ENCODE assay signal across 19 mouse cellular contexts in the genomic region with DNA sequence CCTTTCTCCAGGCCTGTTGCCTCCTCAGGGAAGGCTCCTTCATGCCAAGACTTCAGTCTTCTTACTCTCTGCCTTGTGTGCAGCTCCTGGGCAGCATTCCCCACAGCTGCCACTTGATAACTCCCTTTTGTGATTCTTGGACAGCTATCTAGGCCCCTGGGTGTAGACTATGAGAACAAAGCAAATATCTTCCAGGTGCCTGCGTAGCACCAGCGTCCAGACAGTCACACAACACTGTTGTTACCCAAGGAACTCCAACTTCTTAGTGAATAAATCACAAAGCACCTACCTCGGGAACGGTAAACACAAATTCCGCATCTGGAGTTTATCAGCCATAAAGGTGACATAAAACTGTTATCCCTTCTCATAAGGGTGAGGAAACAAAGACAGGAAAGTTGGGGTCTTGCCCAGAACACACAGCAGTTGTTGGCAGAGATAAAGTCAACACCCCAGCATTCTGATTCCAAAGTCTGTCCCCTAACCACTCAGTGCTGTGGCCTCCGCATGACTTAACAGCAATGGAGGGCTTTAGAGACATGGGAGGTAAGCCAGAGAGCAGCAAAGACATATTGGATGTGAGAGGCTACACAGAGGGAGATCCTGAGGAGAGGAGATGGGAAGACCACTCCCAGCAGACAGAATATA. TPM values are rescaled to one million over a fixed set of nuclear protein-coding genes. Genes with fewer than 3 reads are reported as not detected.
A peak's percentile ranks its signal among the peaks of the same experiment; 100 is the strongest.
DNase-seq lines count a peak whose midpoint lies in the region; ATAC-seq and TF ChIP-seq lines count a peak whose summit lies in the region.
"Had no signal": no experiment of that assay in that cellular context is flagged by ENCODE, and none has a peak within 500 bp of the region (broad histone marks: within the 10 kb centered on the region; RNA-seq: fewer than 3 reads in every experiment).

No protein-coding gene starts in this region.

- H3K4me1 ChIP-seq in forebrain, embryonic 16.5 days (replicated peaks; ENCODE audit: control insufficient read depth, insufficient read depth, low read length) = no peaks in the 10 kb centered on the region
- no peaks in the 10 kb centered on the region for H3K4me1 ChIP-seq in forebrain, postnatal 0 days (ENCODE audit: insufficient read depth)
- peaks cover 12% of the 10 kb centered on the region for H3K4me1 ChIP-seq in liver, adult 2 months (ENCODE audit: control insufficient read depth, insufficient read depth, low read length)
- no peaks in the 10 kb centered on the region for H3K4me1 ChIP-seq in liver, embryonic 12.5 days
- peaks cover 19% of the 10 kb centered on the region for H3K4me1 ChIP-seq in limb, embryonic 13.5 days
- no peaks in the 10 kb centered on the region for H3K4me1 ChIP-seq in lung, postnatal 0 days (ENCODE audit: insufficient read depth, low read depth, low read length)
- H3K4me1 ChIP-seq: heart, embryonic 15.5 days; hindbrain, embryonic 15.5 days; midbrain, embryonic 12.5 days had no signal

- TF ChIP-seq CTCF in forebrain, postnatal 0 days (IDR thresholded peaks at IDR 0.05; ENCODE audit: low read depth) = no peak
- TF ChIP-seq CTCF in liver, adult 2 months (IDR thresholded peaks at IDR 0.05; ENCODE audit: low read depth, low read length) = no peak
- TF ChIP-seq CTCF in lung, postnatal 0 days (IDR thresholded peaks at IDR 0.05) = no peak

- peaks cover 3% of the 10 kb centered on the region; the same call in 1 of the 2 replicates for H3K79me2 ChIP-seq in liver, adult 2 months (ENCODE audit: control insufficient read depth, insufficient read depth, low read length)

- H3K9me3 ChIP-seq in forebrain, embryonic 16.5 days (ENCODE audit: control insufficient read depth, low read length) = no peaks in the 10 kb centered on the region
- H3K9me3 ChIP-seq in forebrain, postnatal 0 days (ENCODE audit: low read length) = no peaks in the 10 kb centered on the region
- no peaks in the 10 kb centered on the region for H3K9me3 ChIP-seq in liver, embryonic 12.5 days (replicated peaks)
- no peaks in the 10 kb centered on the region for H3K9me3 ChIP-seq in limb, embryonic 13.5 days
- H3K9me3 ChIP-seq in lung, postnatal 0 days (ENCODE audit: low read length) = no peaks in the 10 kb centered on the region
- H3K9me3 ChIP-seq: forebrain, embryonic 10.5 days; heart, embryonic 15.5 days; hindbrain, embryonic 15.5 days; midbrain, embryonic 12.5 days had no signal

- DNase-seq in forebrain, postnatal 0 days = no peak
- DNase-seq in liver, adult 2 months (ENCODE audit: extremely low read depth, low read depth, low spot score) = peak; percentile 84
- DNase-seq in lung, postnatal 0 days (ENCODE audit: low spot score) = no peak
- DNase-seq in gastrocnemius, postnatal 14 days = no peak
- DNase-seq: adrenal gland, adult 8-10 months; B cell, adult 2 months; cerebellum, adult 9-11 months; layer of hippocampus, adult 9-11 months; liver; right cerebral cortex, postnatal 25 days; thymus, postnatal 25 days had no signal

- H3K4me2 ChIP-seq in forebrain, embryonic 16.5 days (ENCODE audit: low read length) = no peak overlapping the region
- H3K4me2 ChIP-seq in forebrain, postnatal 0 days (ENCODE audit: low read depth) = no peak overlapping the region
- H3K4me2 ChIP-seq in liver, embryonic 12.5 days = no peak overlapping the region
- 0 out of 2 replicates have a peak overlapping the region, but pooled peaks have one; percentile 4 for H3K4me2 ChIP-seq in limb, embryonic 13.5 days (replicated peaks)
- H3K4me2 ChIP-seq in lung, postnatal 0 days (replicated peaks; ENCODE audit: low read depth, low read length) = no peak overlapping the region
- H3K4me2 ChIP-seq: heart, embryonic 15.5 days; hindbrain, embryonic 15.5 days; midbrain, embryonic 12.5 days had no signal

- no peak overlapping the region for H3K9ac ChIP-seq in forebrain, embryonic 16.5 days (replicated peaks; ENCODE audit: low read depth, low read length)
- H3K9ac ChIP-seq in forebrain, postnatal 0 days = no peak overlapping the region
- no peak overlapping the region for H3K9ac ChIP-seq in liver, adult 2 months (ENCODE audit: low read depth, low read length)
- no peak overlapping the region for H3K9ac ChIP-seq in liver, embryonic 12.5 days
- no peak overlapping the region for H3K9ac ChIP-seq in limb, embryonic 13.5 days
- no peak overlapping the region for H3K9ac ChIP-seq in lung, postnatal 0 days (replicated peaks; ENCODE audit: low read depth)
- H3K9ac ChIP-seq: heart, embryonic 15.5 days; hindbrain, embryonic 15.5 days; midbrain, embryonic 12.5 days had no signal

- 81% methylated on average over 6 of the region's 6 CpGs for WGBS in forebrain, embryonic 16.5 days
- 80% methylated on average over 6 of the region's 6 CpGs for WGBS in forebrain, postnatal 0 days
- WGBS in liver, adult 2 months = 33% methylated on average over 6 of the region's 6 CpGs
- 79% methylated on average over 6 of the region's 6 CpGs for WGBS in liver, embryonic 12.5 days (ENCODE audit: insufficient replicate concordance)
- WGBS in limb, embryonic 13.5 days = 34% methylated on average over 6 of the region's 6 CpGs
- WGBS in lung, postnatal 0 days = 57% methylated on average over 6 of the region's 6 CpGs

- no peaks in the 10 kb centered on the region for H3K27me3 ChIP-seq in forebrain, embryonic 16.5 days (replicated peaks; ENCODE audit: control insufficient read depth, insufficient read depth, low read length)
- H3K27me3 ChIP-seq in forebrain, postnatal 0 days (ENCODE audit: insufficient read depth, low read length) = no peaks in the 10 kb centered on the region
- H3K27me3 ChIP-seq in liver, adult 2 months (ENCODE audit: control insufficient read depth, insufficient read depth, low read length) = no peaks in the 10 kb centered on the region
- H3K27me3 ChIP-seq in liver, embryonic 12.5 days (replicated peaks) = no peaks in the 10 kb centered on the region
- H3K27me3 ChIP-seq in limb, embryonic 13.5 days = no peaks in the 10 kb centered on the region
- no peaks in the 10 kb centered on the region for H3K27me3 ChIP-seq in lung, postnatal 0 days (replicated peaks; ENCODE audit: insufficient read depth, low read length)
- H3K27me3 ChIP-seq: heart, embryonic 15.5 days; hindbrain, embryonic 15.5 days; midbrain, embryonic 12.5 days had no signal

- no peak for TF ChIP-seq EP300 in lung, postnatal 0 days (IDR thresholded peaks at IDR 0.05)

- no peaks in the 10 kb centered on the region for H3K36me3 ChIP-seq in forebrain, embryonic 16.5 days (ENCODE audit: control insufficient read depth, insufficient read depth)
- no peaks in the 10 kb centered on the region for H3K36me3 ChIP-seq in forebrain, postnatal 0 days (ENCODE audit: insufficient read depth)
- no peaks in the 10 kb centered on the region for H3K36me3 ChIP-seq in liver, adult 2 months (ENCODE audit: control insufficient read depth, insufficient read depth, low read length)
- no peaks in the 10 kb centered on the region for H3K36me3 ChIP-seq in liver, embryonic 12.5 days
- 0 out of 2 replicates have a peak, but pooled peaks cover 4% of the 10 kb centered on the region for H3K36me3 ChIP-seq in limb, embryonic 13.5 days
- H3K36me3 ChIP-seq in lung, postnatal 0 days (ENCODE audit: insufficient read depth, low read length) = no peaks in the 10 kb centered on the region
- H3K36me3 ChIP-seq: forebrain, embryonic 10.5 days; heart, embryonic 15.5 days; hindbrain, embryonic 15.5 days; midbrain, embryonic 12.5 days had no signal

- peak; percentile 45; the same call in 1 of the 2 replicates for ATAC-seq in forebrain, embryonic 16.5 days
- no peak for ATAC-seq in forebrain, postnatal 0 days
- ATAC-seq in liver, embryonic 12.5 days = no peak
- ATAC-seq in limb, embryonic 13.5 days (ENCODE audit: low FRiP score, low read depth) = peak; percentile 79
- no peak for ATAC-seq in lung, postnatal 0 days

- TF ChIP-seq POLR2A in liver, adult 2 months (IDR thresholded peaks at IDR 0.05; ENCODE audit: extremely low read depth, insufficient read depth, low read length) = no peak

- no peak overlapping the region for H3K4me3 ChIP-seq in forebrain, embryonic 16.5 days (replicated peaks; ENCODE audit: low read length)
- H3K4me3 ChIP-seq in forebrain, postnatal 0 days (ENCODE audit: low read depth, low read length) = no peak overlapping the region
- H3K4me3 ChIP-seq in liver, adult 2 months (ENCODE audit: insufficient read depth, low read depth, low read length) = no peak overlapping the region
- H3K4me3 ChIP-seq in liver, embryonic 12.5 days = no peak overlapping the region
- no peak overlapping the region for H3K4me3 ChIP-seq in limb, embryonic 13.5 days
- H3K4me3 ChIP-seq in lung, postnatal 0 days (ENCODE audit: low read depth, low read length) = no peak overlapping the region
- H3K4me3 ChIP-seq: forebrain, embryonic 10.5 days; heart, embryonic 15.5 days; hindbrain, embryonic 15.5 days; midbrain, embryonic 12.5 days had no signal

- no peak overlapping the region for H3K27ac ChIP-seq in forebrain, embryonic 16.5 days (ENCODE audit: low read length)
- no peak overlapping the region for H3K27ac ChIP-seq in forebrain, postnatal 0 days (ENCODE audit: low read depth, low read length)
- peak overlapping the region; percentile 21 for H3K27ac ChIP-seq in liver, adult 2 months (replicated peaks; ENCODE audit: insufficient read depth, low read depth, low read length)
- H3K27ac ChIP-seq in liver, embryonic 12.5 days = no peak overlapping the region
- peak overlapping the region; percentile 67; the same call in 1 of the 2 replicates for H3K27ac ChIP-seq in limb, embryonic 13.5 days
- no peak overlapping the region for H3K27ac ChIP-seq in lung, postnatal 0 days (ENCODE audit: low read length)
- H3K27ac ChIP-seq: forebrain, embryonic 10.5 days; heart, embryonic 15.5 days; hindbrain, embryonic 15.5 days; kidney, postnatal 0 days; midbrain, embryonic 12.5 days had no signal

- intact Hi-C loops in gastrocnemius, postnatal 14 days (cut with DNase I; ENCODE audit: low total_unique reads) = no loop called here

RNA-seq across cellular contexts. Expression of a gene that starts 13.7 kb away (rescaled TPM):
- 0.99 and 2.3 TPM in 2 replicates for polyA plus RNA-seq in forebrain, embryonic 16.5 days (2015; fragmentation: Nextera tagmentation; extraction: Ambion mirVana)
- total RNA-seq in forebrain, postnatal 0 days (2014; rRNA removed) = 3.7 and 6.1 TPM in 2 replicates
- polyA plus RNA-seq in forebrain, postnatal 0 days (2015; fragmentation: Nextera tagmentation; extraction: Ambion mirVana) = 2.2 TPM in 2 replicates
- 16.2 and 19.0 TPM in 2 replicates for total RNA-seq in liver, adult 2 months (2014; rRNA removed)
- 5.2 and 5.8 TPM in 2 replicates for polyA plus RNA-seq in liver, adult 2 months (2012; rRNA removed)
- 1.5 and 2.1 TPM in 2 replicates for polyA plus RNA-seq in liver, embryonic 12.5 days (2016; fragmentation: Nextera tagmentation; extraction: Ambion mirVana)
- 5.0 and 6.0 TPM in 2 replicates for polyA plus RNA-seq in limb, embryonic 13.5 days (2015; fragmentation: Nextera tagmentation; extraction: Ambion mirVana)
- polyA plus RNA-seq in lung, postnatal 0 days (2015; fragmentation: Nextera tagmentation; extraction: Ambion mirVana) = 2.4 and 2.9 TPM in 2 replicates
- 1 to 10 TPM; 5.9 to 6.4 TPM for total RNA-seq in gastrocnemius, postnatal 14 days (2021)

Comparison
In these comparisons a context has a peak if more than half of its experiments do, and no peak if none do; other contexts are left out.
1. ATAC-seq: peak in forebrain, embryonic 16.5 days (single experiment) and limb, embryonic 13.5 days (single experiment); none in forebrain, postnatal 0 days (single experiment), liver, embryonic 12.5 days (single experiment) and lung, postnatal 0 days (single experiment).
2. H3K27ac ChIP-seq: peak in liver, adult 2 months (single experiment) and limb, embryonic 13.5 days (single experiment); none in forebrain, embryonic 16.5 days (single experiment), forebrain, postnatal 0 days (single experiment), liver, embryonic 12.5 days (single experiment) and lung, postnatal 0 days (single experiment).